Mouse (Mus musculus) retina, adult 2 months (tissue): ENCODE results near the gene Pax2.
"Not testable (repeated sequence)": the region's sequence is repeated elsewhere in the genome, so short reads cannot be mapped to it uniquely, and the experiment has no call there.

Experiments
- DNase-seq: peaks from one replicate; pipeline ENCODE4 v3.0.0-alpha.2; 2012; ENCODE audit warnings: low read depth, low spot score

Pax2 gene

DNA sequence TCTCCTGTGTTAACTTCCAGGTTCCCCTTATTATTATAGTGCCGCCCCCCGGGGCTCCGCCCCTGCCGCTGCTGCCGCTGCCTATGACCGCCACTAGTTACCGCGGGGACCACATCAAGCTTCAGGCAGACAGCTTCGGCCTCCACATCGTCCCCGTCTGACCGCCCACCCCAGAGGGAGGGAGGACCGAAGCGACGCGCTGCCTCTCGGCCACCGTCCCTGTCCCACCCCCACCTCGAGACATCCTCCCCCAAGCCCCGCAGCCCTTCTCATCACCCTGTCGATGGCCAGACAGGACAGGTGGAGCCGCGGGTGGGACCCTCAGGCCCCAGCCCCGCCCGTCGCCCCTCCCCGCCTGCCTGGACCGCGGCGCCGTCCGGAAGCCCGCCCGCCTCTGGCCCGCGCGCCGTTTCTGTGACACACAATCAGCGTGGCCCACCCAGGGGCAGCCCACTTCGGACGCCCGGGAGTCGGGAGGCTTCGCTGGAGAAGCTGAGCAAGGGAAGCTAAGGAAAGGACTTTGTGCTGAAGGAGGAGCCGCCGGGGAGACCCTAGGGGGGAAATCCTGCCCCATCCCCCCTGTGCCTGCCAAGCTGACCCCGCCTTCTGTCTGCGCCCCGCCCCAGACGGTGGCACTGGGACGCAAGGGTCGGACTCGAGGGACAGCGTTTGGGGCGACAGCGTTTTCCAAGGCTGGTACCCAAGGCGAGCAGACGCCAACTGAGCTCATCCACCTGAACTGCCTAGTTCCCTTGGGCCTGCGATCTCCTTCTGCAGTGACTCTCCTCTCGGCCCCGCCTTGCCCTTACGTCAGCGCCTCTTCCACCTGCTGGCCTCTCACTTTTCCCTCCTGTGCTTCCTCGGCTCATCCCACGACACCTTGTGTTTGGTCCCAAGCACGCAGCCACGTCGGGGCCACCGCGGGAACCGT is 80.4 kb downstream of the Pax2 start:
- no peak for DNase-seq

DNA sequence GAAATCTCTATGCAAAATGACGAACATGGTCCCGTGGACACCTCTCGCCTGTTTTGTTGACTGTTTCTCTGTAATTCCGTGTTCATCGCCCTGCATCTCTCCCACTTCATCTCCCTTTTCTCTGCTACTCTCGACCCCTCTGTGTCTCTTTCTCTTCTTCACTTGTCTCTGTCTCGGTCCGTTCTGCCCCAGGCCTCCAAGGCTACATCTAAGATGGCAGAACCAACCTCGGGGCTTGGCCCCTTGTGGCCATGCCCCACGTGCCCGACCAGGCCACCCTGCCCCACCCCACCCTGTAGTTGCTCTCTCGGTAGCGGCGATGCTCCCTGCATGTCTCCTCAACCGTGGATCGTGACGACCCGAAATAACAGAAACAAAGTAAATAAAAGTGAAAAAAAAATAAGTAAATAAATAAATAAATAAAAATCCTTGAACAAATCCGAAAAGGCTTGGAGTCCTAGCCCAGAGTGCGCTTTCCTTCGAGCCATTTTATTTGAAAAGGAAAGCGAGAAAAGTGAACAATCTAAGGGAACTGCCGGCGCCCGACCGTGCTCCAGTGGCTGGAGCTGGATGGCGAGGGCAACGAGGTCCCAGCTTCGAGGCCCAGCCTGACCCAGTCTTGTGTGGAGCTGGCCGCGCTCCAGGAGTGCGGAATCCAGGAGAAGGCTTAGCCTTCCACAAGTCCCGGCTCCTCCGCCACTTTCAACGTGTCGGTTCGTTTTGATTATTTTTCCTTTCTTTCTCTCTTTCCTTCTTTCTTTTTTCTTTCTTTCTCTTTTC is 81.8 kb downstream of the Pax2 start:
- DNase-seq = no peak

GRCm38 (mm10) chr19:44838321-44838720 is 82.5 kb downstream of the Pax2 start:
- no peak for DNase-seq

DNA sequence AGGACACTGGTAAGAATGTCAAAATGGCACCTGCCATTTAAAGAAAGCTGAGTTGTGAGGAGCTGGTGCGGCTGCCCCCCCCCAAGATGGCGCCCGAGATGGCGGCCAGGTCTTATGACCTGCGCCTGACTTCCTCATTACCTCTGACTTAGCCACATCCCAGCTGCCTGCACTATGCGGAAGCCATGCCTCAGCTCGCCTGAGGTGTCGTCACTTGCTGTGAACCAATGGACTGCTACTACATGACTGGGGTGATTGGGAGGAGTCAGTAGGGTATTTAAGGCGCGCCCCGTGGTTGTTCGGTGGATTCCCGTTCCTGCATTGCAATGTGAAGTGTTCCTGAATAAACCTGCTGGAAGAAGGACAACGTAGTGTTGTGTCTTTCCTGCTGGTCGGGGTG is 86.8 kb downstream of the Pax2 start:
- DNase-seq = not testable (repeated sequence)

DNA sequence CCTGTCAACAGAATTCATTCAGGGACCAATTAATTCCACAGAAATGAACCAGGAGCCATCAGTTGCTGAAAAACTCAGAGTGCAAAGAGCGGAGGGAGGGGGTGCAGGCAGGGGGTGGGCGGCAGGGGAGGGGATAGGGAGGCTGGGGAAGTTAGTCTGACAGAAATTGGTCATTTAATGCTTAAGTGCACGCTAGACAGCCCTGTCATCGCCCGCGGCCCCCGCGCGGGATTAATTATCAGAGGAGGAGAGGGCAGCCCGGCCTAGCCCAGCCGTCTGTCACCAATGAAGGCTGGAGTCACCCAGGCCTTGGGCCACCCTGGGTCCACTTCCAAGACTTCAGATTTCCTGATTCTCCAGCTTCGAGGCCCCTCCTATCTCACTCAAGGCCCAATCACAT is 93.6 kb downstream of the Pax2 start:
- DNase-seq = no peak

DNA sequence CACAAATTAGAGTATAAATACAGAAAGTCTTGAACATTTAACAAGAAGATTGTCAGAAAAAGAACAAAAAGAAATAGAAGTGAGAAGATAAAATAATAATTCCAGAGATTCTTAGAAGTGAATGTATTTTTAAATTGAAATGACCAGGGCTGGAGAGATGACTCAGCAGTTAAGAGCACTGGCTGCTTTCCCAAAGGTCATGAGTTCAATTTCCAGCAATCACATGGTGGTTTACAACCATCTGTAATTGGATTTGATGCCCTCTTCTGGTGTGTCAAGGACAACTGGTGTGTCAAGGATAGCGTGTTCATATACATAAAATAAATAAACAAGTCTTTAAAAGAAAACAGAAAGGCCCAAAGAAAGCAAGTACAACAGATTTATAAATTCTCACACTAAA is 102.8 kb downstream of the Pax2 start:
- DNase-seq = no peak

GRCm38 (mm10) chr19:44868766-44869165 is 112.9 kb downstream of the Pax2 start:
- DNase-seq = no peak

GRCm38 (mm10) chr19:44874186-44874898 is 118.5 kb downstream of the Pax2 start:
- no peak for DNase-seq

DNA sequence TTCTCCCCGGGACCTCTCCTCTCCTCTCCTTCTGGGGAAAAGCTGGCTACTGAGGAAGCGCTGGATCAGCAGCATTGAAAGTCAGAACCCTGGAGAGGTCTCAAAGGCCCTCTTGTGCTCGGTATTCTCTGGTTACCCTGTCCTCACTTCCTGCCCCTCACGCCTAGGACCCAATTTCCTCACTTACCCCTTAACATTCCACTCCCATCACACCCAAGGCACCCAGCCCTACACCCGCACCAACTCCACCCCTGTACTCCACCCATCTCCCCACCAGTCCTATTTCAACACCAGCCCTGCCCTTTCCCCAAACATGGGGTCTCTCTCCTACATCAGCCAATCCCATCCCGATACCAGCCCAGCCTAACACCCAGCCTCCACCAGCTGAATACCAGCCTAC is 119.1 kb downstream of the Pax2 start:
- no peak for DNase-seq

DNA sequence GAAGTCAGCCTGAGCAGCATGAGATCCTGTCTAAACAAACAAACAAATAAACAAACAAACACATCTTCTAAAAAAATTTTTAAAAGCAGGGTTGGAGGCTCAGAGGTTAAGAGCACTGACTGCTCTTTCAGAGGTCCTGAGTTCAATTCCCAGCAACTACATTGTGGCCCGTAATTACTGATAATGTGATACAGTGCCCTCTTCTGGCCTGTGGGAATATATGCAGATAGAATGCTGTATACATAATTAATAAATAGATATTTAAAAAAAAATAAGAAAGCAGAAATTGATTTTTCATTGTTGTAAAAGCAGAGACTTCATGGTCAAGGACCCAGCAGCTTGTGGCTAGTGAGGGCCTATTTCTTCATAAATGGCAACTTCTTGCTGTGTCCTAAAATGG is 119.9 kb downstream of the Pax2 start:
- no peak for DNase-seq

GRCm38 (mm10) chr19:44876529-44876928 is 120.7 kb downstream of the Pax2 start:
- no peak for DNase-seq

DNA sequence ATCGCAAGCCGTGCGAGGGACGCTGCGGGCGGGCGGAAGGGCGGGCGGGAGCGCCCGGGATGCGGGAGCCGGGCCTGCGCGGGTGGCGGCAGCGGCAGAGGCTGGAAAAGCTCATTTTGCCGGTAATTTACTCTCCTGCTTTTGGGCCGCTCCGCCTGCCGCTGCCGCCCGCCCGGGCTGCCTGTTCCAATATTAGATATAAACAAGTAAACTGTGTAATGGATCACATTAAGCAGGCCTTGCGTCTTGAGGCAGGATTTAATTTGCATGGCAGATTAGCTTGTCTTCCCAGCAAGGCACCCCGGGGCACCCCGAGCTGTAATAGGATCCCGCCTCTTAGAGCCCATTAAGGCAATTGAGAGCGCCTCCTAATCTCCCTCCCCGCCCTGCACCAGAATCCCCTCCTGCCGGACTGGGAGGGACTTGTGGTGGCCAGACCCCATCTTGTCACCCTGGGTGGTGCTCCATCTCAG is 126.7 kb downstream of the Pax2 start:
- DNase-seq = peak; percentile 51

DNA sequence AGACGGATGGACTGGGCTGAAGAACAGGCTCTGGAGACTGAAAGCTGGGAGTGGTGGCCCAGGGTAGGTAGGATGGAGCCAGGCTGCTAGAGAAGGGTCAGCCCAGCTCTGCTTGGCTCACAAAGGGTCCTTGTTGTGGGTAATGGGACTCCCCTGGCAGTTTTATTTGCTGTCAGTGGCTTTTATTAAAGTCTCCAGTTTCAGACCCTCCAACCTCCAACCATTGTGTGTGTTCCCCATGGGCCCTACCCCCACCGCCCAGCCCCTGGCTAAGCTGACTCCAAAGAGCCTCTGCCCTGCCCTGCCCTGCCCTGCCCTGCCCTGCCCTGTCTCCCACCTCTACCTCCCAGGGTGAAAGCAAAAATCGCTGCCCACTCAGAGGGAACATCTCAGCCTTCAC is 128.5 kb downstream of the Pax2 start:
- no peak for DNase-seq

DNA sequence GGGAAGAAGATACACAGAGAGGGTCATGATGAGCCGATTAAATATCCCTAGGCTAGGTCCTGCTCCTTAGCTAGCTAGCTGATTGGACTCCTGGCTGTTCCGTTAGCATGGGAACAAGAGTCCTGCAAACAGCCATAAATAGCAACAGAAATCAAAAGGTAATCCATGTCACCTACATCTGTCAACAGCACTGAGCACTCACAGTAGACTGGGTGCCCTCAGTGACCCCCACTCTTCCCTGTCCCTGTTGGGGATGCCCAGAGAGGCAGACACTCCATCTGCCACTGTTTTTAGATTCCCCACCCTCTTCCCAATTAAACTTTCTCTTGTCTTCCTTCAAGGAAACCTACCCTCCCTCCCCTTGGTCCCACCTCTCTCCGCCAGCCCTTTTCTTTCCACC is 130.6 kb downstream of the Pax2 start:
- no peak for DNase-seq
